Mouse (Mus musculus) midbrain, postnatal 0 days (tissue): ENCODE data around the gene Col6a1. TPM values are rescaled to one million over a fixed set of nuclear protein-coding genes. Genes with fewer than 3 reads are reported as not detected.

ENCODE experiments used
- ATAC-seq: fragments of 200-750 bp; cut with Nextera tagmentation; 2 replicates; pipeline ENCODE4 v1.8.0; 2017; ENCODE audit warnings: moderate number of reproducible peaks, mild to moderate bottlenecking, moderate TSS enrichment, moderate library complexity; ENCODE audit not compliant: low FRiP score
- DNase-seq: peaks from one replicate; pipeline ENCODE4 v3.0.0-alpha.2; 2015; ENCODE audit warnings: low spot score
- H3K27ac ChIP-seq: fragments of 300-500 bp; sonication (generic); 2 replicates; pipeline ENCODE4 v1.5.1; 2014; ENCODE audit warnings: low read depth, mild to moderate bottlenecking, low read length, mixed read lengths
- H3K27me3 ChIP-seq: fragments of 300-500 bp; sonication (generic); 2 replicates; pipeline ENCODE4 v1.6.1; 2014; ENCODE audit warnings: low read length, control low read depth, mixed read lengths; ENCODE audit not compliant: insufficient read depth
- H3K36me3 ChIP-seq: fragments of 300-500 bp; sonication (generic); 2 replicates; pipeline ENCODE4 v1.6.1; 2014; ENCODE audit warnings: low read length, control low read depth, mixed read lengths; ENCODE audit not compliant: insufficient read depth
- H3K4me1 ChIP-seq: fragments of 300-500 bp; sonication (generic); 2 replicates; pipeline ENCODE4 v1.6.1; 2014; ENCODE audit warnings: mild to moderate bottlenecking, control low read depth, antibody characterized with exemption, low read length, mixed read lengths; ENCODE audit not compliant: insufficient read depth
- H3K4me2 ChIP-seq: fragments of 300-500 bp; sonication (generic); 2 replicates; pipeline ENCODE4 v1.6.1; 2014; ENCODE audit warnings: low read depth, mild to moderate bottlenecking, low read length, mixed read lengths; ENCODE audit not compliant: poor library complexity, severe bottlenecking
- H3K4me3 ChIP-seq: fragments of 300-500 bp; sonication (generic); 2 replicates; pipeline ENCODE4 v1.5.1; 2014; ENCODE audit warnings: low read depth, mild to moderate bottlenecking, low read length, moderate library complexity
- H3K9ac ChIP-seq: fragments of 300-500 bp; sonication (generic); replicated peaks from 2 replicates; pipeline ENCODE4 v1.6.1; 2014; ENCODE audit warnings: mild to moderate bottlenecking, low read length, moderate library complexity, mixed read lengths; ENCODE audit not compliant: poor library complexity, severe bottlenecking
- H3K9me3 ChIP-seq: fragments of 300-500 bp; sonication (generic); 2 replicates; pipeline ENCODE4 v1.6.1; 2016; ENCODE audit warnings: low read length, control low read depth
- CTCF ChIP-seq: IDR thresholded peaks from 2 replicates; pipeline ENCODE4 v1.5.1; 2016; ENCODE audit warnings: antibody characterized with exemption, mild to moderate bottlenecking
- WGBS: fragments of 180-500 bp; shearing (Covaris S2); extraction: QIAGEN DNeasy Blood & Tissue Kit; methylation state at CpG from one replicate; pipeline ENCODE4 v1.1.7; 2014; 5-methylcytosine and 5-hydroxymethylcytosine counted together
- polyA plus RNA-seq: library from polyadenylated mRNA; unstranded; fragments of >200 nt; fragmentation: Nextera tagmentation; extraction: Ambion mirVana; gene quantifications from 2 replicates; pipeline ENCODE4 v1.2.1, GENCODE M21; 2015
- total RNA-seq: library from RNA; depleted of rRNA; stranded (reverse); fragments of >200 nt; gene quantifications from 2 replicates; pipeline ENCODE4 v1.2.3, GENCODE M21; 2014; rRNA removed

Col6a1 gene
- total RNA-seq (32.7 and 36.6 TPM in 2 replicates), polyA plus RNA-seq (21.7 and 22.4 TPM in 2 replicates)

- Histone ChIP-seq H3K27ac (no peak within 1 kb of the TSS), H3K9ac (no peak within 1 kb of the TSS), H3K36me3 (no peaks in the 10 kb centered on the region), H3K9me3 (no peaks in the 10 kb centered on the region), H3K4me3 (peak within 1 kb of the TSS; percentile 9; the same call in 1 of the 2 replicates), H3K27me3 (no peaks in the 10 kb centered on the region), H3K4me1 (no peaks in the 10 kb centered on the region), H3K4me2 (peak within 1 kb of the TSS; percentile 9; the same call in 1 of the 2 replicates)
- DNase-seq: no peak
- 32% methylated on average over 9 of the region's 9 CpGs for WGBS
- ATAC-seq: no peak
- no peak for TF ChIP-seq CTCF
These were observed at the start of gene Col6a1 for GRCm38 (mm10) chr10:76725682-76726285. Gene Col6a1, minus strand, starts transcription at chr10:76726168.

DNA sequence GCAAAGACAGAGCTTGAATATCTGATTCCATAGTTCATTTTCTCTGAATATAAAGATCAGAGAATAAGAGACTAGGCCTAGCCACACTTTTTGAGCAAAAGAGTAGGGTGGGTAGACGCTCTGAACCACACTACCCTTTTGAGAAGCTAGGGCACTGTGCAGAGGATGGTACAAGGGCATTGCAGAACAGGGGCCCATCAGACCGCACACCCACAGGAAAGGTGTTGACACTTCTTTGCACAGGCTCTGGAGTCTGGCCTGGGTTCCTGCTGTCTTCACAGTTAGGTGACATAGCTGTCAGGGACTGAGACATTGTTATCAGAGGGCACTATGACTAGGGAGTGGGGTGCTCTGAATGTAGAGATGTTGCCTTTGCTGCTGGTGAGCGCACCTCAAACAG lies 45.7 kb upstream of the Col6a1 start:
- peaks cover 12% of the 10 kb centered on the region; the same call in 1 of the 2 replicates for H3K36me3 ChIP-seq
- no peak for DNase-seq
- no peak overlapping the region for H3K9ac ChIP-seq
- H3K27ac ChIP-seq: no peak overlapping the region
- ATAC-seq: no peak
- H3K4me1 ChIP-seq: no peaks in the 10 kb centered on the region
- TF ChIP-seq CTCF: no peak
- WGBS: 99% methylated on average over 3 of the region's 3 CpGs
- no peaks in the 10 kb centered on the region for H3K9me3 ChIP-seq
- H3K4me3 ChIP-seq: no peak overlapping the region
- no peaks in the 10 kb centered on the region for H3K27me3 ChIP-seq
- H3K4me2 ChIP-seq: no peak overlapping the region

GRCm38 (mm10) chr10:76771086-76771485 lies 45.1 kb upstream of the Col6a1 start:
- Histone ChIP-seq H3K4me2 (no peak overlapping the region), H3K4me3 (no peak overlapping the region), H3K9me3 (no peaks in the 10 kb centered on the region), H3K9ac (no peak overlapping the region), H3K27me3 (no peaks in the 10 kb centered on the region), H3K4me1 (no peaks in the 10 kb centered on the region), H3K36me3 (peaks cover 12% of the 10 kb centered on the region; the same call in 1 of the 2 replicates), H3K27ac (no peak overlapping the region)
- DNase-seq (no peak), ATAC-seq (no peak)
- WGBS: 50% methylated on average over 5 of the region's 5 CpGs
- no peak for TF ChIP-seq CTCF

GRCm38 (mm10) chr10:76769581-76769980 lies 43.6 kb upstream of the Col6a1 start:
- H3K9me3 ChIP-seq: no peaks in the 10 kb centered on the region
- no peaks in the 10 kb centered on the region for H3K4me1 ChIP-seq
- peaks cover 18% of the 10 kb centered on the region; the same call in 1 of the 2 replicates for H3K36me3 ChIP-seq
- ATAC-seq (no peak), DNase-seq (no peak)
- H3K4me3 ChIP-seq: no peak overlapping the region
- TF ChIP-seq CTCF: no peak
- H3K27ac ChIP-seq: no peak overlapping the region
- WGBS: 92% methylated on average over 6 of the region's 6 CpGs
- no peaks in the 10 kb centered on the region for H3K27me3 ChIP-seq
- H3K9ac ChIP-seq: no peak overlapping the region
- H3K4me2 ChIP-seq: no peak overlapping the region

- Histone ChIP-seq H3K4me1 (no peaks in the 10 kb centered on the region), H3K9me3 (no peaks in the 10 kb centered on the region), H3K27ac (no peak overlapping the region), H3K27me3 (no peaks in the 10 kb centered on the region), H3K9ac (no peak overlapping the region), H3K4me3 (no peak overlapping the region), H3K4me2 (no peak overlapping the region), H3K36me3 (0 out of 2 replicates have a peak, but pooled peaks cover 11% of the 10 kb centered on the region)
- no peak for ATAC-seq
- WGBS: 89% methylated on average over 1 of the region's 1 CpGs
- no peak for TF ChIP-seq CTCF
- DNase-seq: no peak
These were observed 40.2 kb upstream of the Col6a1 start for GRCm38 (mm10) chr10:76766196-76766595.

DNA sequence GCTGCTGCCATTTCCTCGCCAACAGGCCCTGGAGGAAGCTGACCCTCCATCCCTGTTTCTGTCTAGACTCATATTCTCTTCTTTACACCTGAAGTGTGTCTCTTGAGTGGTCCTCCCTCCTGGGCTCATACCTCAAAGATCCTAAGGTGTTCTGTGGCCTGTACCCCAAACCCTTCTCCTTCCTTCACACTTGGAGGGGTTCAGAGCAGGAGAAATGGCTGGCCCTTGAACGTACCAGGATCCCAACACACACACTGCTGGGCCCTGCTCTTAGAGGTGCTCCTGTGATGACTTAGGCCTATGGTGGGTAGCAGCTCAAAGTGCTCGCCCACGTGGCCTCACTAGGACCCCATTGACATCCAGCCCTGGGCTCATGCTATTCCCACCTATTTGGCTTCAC lies 39.0 kb upstream of the Col6a1 start:
- 100% methylated on average over 4 of the region's 4 CpGs for WGBS

More for the DNA sequence above, 39.0 kb upstream of the Col6a1 start:
- Histone ChIP-seq H3K27ac (no peak overlapping the region), H3K9me3 (no peaks in the 10 kb centered on the region), H3K4me3 (no peak overlapping the region), H3K36me3 (0 out of 2 replicates have a peak, but pooled peaks cover 8% of the 10 kb centered on the region), H3K9ac (no peak overlapping the region), H3K4me2 (no peak overlapping the region), H3K4me1 (no peaks in the 10 kb centered on the region), H3K27me3 (no peaks in the 10 kb centered on the region)
- TF ChIP-seq CTCF: no peak
- ATAC-seq: no peak
- DNase-seq: no peak
